Mouse (Mus musculus) G1E (cell line): ENCODE data around the gene Pde4d. TPM values are rescaled to one million over a fixed set of nuclear protein-coding genes. Genes with fewer than 3 reads are reported as not detected.

Experiments
- ATAC-seq: 2 replicates; pipeline ENCODE4 v1.8.0; 2016; ENCODE audit warnings: mild to moderate bottlenecking; ENCODE audit not compliant: insufficient number of reproducible peaks, poor library complexity, low FRiP score, severe bottlenecking; ENCODE audit errors: extremely low read depth
- DNase-seq: peaks from one replicate; pipeline ENCODE4 v3.0.0; 2012; ENCODE audit warnings: low spot score
- H3K27me3 ChIP-seq: 2 replicates; pipeline ENCODE4 v1.6.1; 2012; ENCODE audit warnings: mild to moderate bottlenecking, low read length, inconsistent platforms; ENCODE audit not compliant: insufficient read depth
- H3K36me3 ChIP-seq: replicated peaks from 2 replicates; pipeline ENCODE3; 2012; ENCODE audit warnings: mild to moderate bottlenecking, inconsistent platforms
- H3K4me1 ChIP-seq: 2 replicates; pipeline ENCODE4 v1.6.1; 2012; ENCODE audit warnings: low read depth, low read length, inconsistent platforms, mixed read lengths; ENCODE audit not compliant: insufficient read depth
- H3K4me3 ChIP-seq: 2 replicates; pipeline ENCODE4 v1.5.1; 2012; ENCODE audit warnings: low read depth, mild to moderate bottlenecking, inconsistent platforms, low read length, moderate library complexity, mixed read lengths
- H3K9me3 ChIP-seq: replicated peaks from 2 replicates; pipeline ENCODE4 v1.6.1; 2012; ENCODE audit warnings: inconsistent platforms
- CTCF ChIP-seq: IDR thresholded peaks from 2 replicates; pipeline ENCODE4 v1.5.1; 2012; ENCODE audit warnings: low read depth, low read length, inconsistent platforms, mixed read lengths
- GATA1 ChIP-seq: IDR thresholded peaks from 2 replicates; pipeline ENCODE4 v1.6.1; 2012; ENCODE audit warnings: borderline replicate concordance, low read length, inconsistent platforms, mixed read lengths
- GATA2 ChIP-seq: IDR thresholded peaks from 2 replicates; pipeline ENCODE4 v1.6.1; 2012; ENCODE audit warnings: low read depth, low read length, inconsistent platforms, borderline replicate concordance
- POLR2AphosphoS5 ChIP-seq: IDR thresholded peaks from 2 replicates; pipeline ENCODE4 v1.6.1; 2012; ENCODE audit warnings: low read depth, low read length, inconsistent platforms; ENCODE audit not compliant: insufficient replicate concordance
- TAL1 ChIP-seq: conservative IDR thresholded peaks from 2 replicates; pipeline ENCODE4 v1.6.1; 2012; ENCODE audit warnings: low read depth, low read length, inconsistent platforms, mixed read lengths
- polyA plus RNA-seq: library from polyadenylated mRNA; stranded (reverse); fragments of >175 nt; gene quantifications from 2 replicates; pipeline ENCODE4 v1.2.3, GENCODE M21; 2012
- total RNA-seq, 2 experiments: library from RNA; stranded (forward) in 1 of 2; stranded (reverse) in 1 of 2; fragments of 200-1000 nt in 1 of 2; fragments of >200 nt in 1 of 2; fragmentation: Nextera tagmentation in 1 of 2; gene quantifications; 2 replicates each; pipeline ENCODE4 v1.2.3; 2014 to 2017

Gene Pde4d
- total and polyA plus RNA-seq, 3 experiments = 8.2 to 124 (median 22.6) TPM

- Histone ChIP-seq H3K27me3 (no peaks in the 10 kb centered on the region), H3K4me3 (no peak overlapping the region), H3K4me1 (no peaks in the 10 kb centered on the region), H3K9me3 (no peaks in the 10 kb centered on the region), H3K36me3 (no peaks in the 10 kb centered on the region)
- DNase-seq (no peak), ATAC-seq (no peak)
- TF ChIP-seq CTCF = no peak
- no peak for TF ChIP-seq TAL1
Observed at GRCm38 (mm10) chr13:109047126-109047525, 597.4 kb downstream of the Pde4d start.

- Histone ChIP-seq H3K36me3 (no peaks in the 10 kb centered on the region), H3K27me3 (no peaks in the 10 kb centered on the region), H3K4me3 (no peak overlapping the region), H3K4me1 (no peaks in the 10 kb centered on the region), H3K9me3 (no peaks in the 10 kb centered on the region)
- ATAC-seq = no peak
- no peak for DNase-seq
- no peak for TF ChIP-seq CTCF
- TF ChIP-seq GATA2 = no peak
- no peak for TF ChIP-seq POLR2AphosphoS5
- no peak for TF ChIP-seq TAL1
- TF ChIP-seq GATA1 = no peak
Observed at GRCm38 (mm10) chr13:109052805-109053204, 603.1 kb downstream of the Pde4d start.

GRCm38 (mm10) chr13:109053242-109054018, 603.7 kb downstream of the Pde4d start:
- H3K36me3 ChIP-seq = no peaks in the 10 kb centered on the region
- DNase-seq = no peak
- no peaks in the 10 kb centered on the region for H3K9me3 ChIP-seq
- no peak overlapping the region for H3K4me3 ChIP-seq
- H3K4me1 ChIP-seq = no peaks in the 10 kb centered on the region
- no peak for TF ChIP-seq CTCF
- TF ChIP-seq POLR2AphosphoS5 = no peak
- no peak for TF ChIP-seq TAL1
- no peak for TF ChIP-seq GATA1
- TF ChIP-seq GATA2 = no peak
- ATAC-seq = no peak
- H3K27me3 ChIP-seq = no peaks in the 10 kb centered on the region

- no peaks in the 10 kb centered on the region for H3K4me1 ChIP-seq
- TF ChIP-seq GATA1 (no peak), TAL1 (no peak), POLR2AphosphoS5 (no peak), CTCF (no peak), GATA2 (no peak)
- H3K27me3 ChIP-seq = no peaks in the 10 kb centered on the region
- DNase-seq (no peak), ATAC-seq (no peak)
- no peaks in the 10 kb centered on the region for H3K36me3 ChIP-seq
- no peaks in the 10 kb centered on the region for H3K9me3 ChIP-seq
- no peak overlapping the region for H3K4me3 ChIP-seq
Observed at GRCm38 (mm10) chr13:109058045-109058444, 608.3 kb downstream of the Pde4d start.

- DNase-seq (no peak), ATAC-seq (no peak)
- no peaks in the 10 kb centered on the region for H3K36me3 ChIP-seq
- H3K4me1 ChIP-seq = no peaks in the 10 kb centered on the region
- H3K4me3 ChIP-seq = no peak overlapping the region
- no peaks in the 10 kb centered on the region for H3K9me3 ChIP-seq
- no peak for TF ChIP-seq GATA2
- TF ChIP-seq CTCF = no peak
- TF ChIP-seq GATA1 = no peak
- no peak for TF ChIP-seq TAL1
- no peak for TF ChIP-seq POLR2AphosphoS5
- no peaks in the 10 kb centered on the region; the same call in 1 of the 2 replicates for H3K27me3 ChIP-seq
Observed at GRCm38 (mm10) chr13:109066581-109067159, 616.9 kb downstream of the Pde4d start.

- Histone ChIP-seq H3K4me1 (no peaks in the 10 kb centered on the region), H3K36me3 (no peaks in the 10 kb centered on the region), H3K9me3 (no peaks in the 10 kb centered on the region), H3K4me3 (no peak overlapping the region), H3K27me3 (no peaks in the 10 kb centered on the region; the same call in 1 of the 2 replicates)
- TF ChIP-seq POLR2AphosphoS5 (no peak), CTCF (no peak), GATA2 (no peak), GATA1 (no peak), TAL1 (no peak)
- DNase-seq (no peak), ATAC-seq (no peak)
Observed at GRCm38 (mm10) chr13:109068258-109069219, 618.8 kb downstream of the Pde4d start.
